In the genomic region with DNA sequence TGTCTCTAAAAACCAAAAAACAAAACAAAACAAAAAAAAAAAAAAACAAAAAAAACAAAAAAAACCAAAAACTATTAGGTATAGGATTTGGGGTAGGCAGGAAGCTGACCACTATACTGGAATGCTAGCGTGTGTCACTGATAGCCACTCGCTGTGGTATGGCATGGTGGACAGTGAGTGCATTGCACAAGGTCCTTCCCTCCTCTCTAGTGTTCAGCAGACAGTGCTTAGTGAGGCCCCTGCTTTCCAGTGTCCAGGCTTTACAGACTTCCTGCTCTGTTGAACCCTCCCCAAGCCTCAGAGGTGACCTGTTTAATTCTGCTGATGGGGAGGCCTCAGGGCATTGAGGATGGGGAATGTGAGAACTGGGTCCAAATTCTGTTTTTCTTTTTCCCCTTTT, we compare ENCODE assay signal across 27 mouse cellular contexts.
DNase-seq lines count a peak whose midpoint lies in the region; ATAC-seq and TF ChIP-seq lines count a peak whose summit lies in the region.
"Had no signal": no experiment of that assay in that cellular context is flagged by ENCODE, and none has a peak within 500 bp of the region (broad histone marks: within the 10 kb centered on the region; RNA-seq: fewer than 3 reads in every experiment).

No protein-coding gene starts in this region.

- TF ChIP-seq CTCF in liver, embryonic 14.5 days (IDR thresholded peaks at IDR 0.05; ENCODE audit: low read depth) = 0 out of 2 replicates have a peak, but pooled peaks have one; percentile 3

- H3K9me3 ChIP-seq in liver, embryonic 14.5 days (ENCODE audit: control insufficient read depth, low read length) = no peaks in the 10 kb centered on the region
- H3K9me3 ChIP-seq in liver, embryonic 12.5 days (replicated peaks) = no peaks in the 10 kb centered on the region
- H3K9me3 ChIP-seq: embryonic facial prominence, embryonic 12.5 days; embryonic facial prominence, embryonic 15.5 days; forebrain, embryonic 15.5 days; G1E; heart, embryonic 12.5 days; heart, embryonic 15.5 days; hindbrain, embryonic 10.5 days; hindbrain, embryonic 13.5 days had no signal

- no peaks in the 10 kb centered on the region for H3K27me3 ChIP-seq in liver, embryonic 14.5 days (ENCODE audit: control insufficient read depth, insufficient read depth, low read length)
- no peaks in the 10 kb centered on the region for H3K27me3 ChIP-seq in liver, embryonic 12.5 days (replicated peaks)
- H3K27me3 ChIP-seq: CH12.LX; embryonic facial prominence, embryonic 12.5 days; embryonic facial prominence, embryonic 15.5 days; forebrain, embryonic 15.5 days; heart, embryonic 12.5 days; heart, embryonic 15.5 days; hindbrain, embryonic 13.5 days; Patski had no signal

- TF ChIP-seq EP300 in liver, embryonic 14.5 days (IDR thresholded peaks at IDR 0.05; ENCODE audit: low read depth) = no peak

- no peak overlapping the region for H3K4me2 ChIP-seq in liver, embryonic 14.5 days (ENCODE audit: low read depth)
- no peak overlapping the region for H3K4me2 ChIP-seq in liver, embryonic 12.5 days
- H3K4me2 ChIP-seq: embryonic facial prominence, embryonic 12.5 days; embryonic facial prominence, embryonic 15.5 days; forebrain, embryonic 15.5 days; heart, embryonic 12.5 days; heart, embryonic 15.5 days; hindbrain, embryonic 13.5 days had no signal

- no peaks in the 10 kb centered on the region for H3K4me1 ChIP-seq in liver, embryonic 14.5 days (replicated peaks; ENCODE audit: control insufficient read depth in 2 of 2, insufficient read depth in 2 of 2, low read length in 1 of 2)
- H3K4me1 ChIP-seq in liver, embryonic 12.5 days = no peaks in the 10 kb centered on the region
- H3K4me1 ChIP-seq: embryonic facial prominence, embryonic 12.5 days; embryonic facial prominence, embryonic 15.5 days; forebrain, embryonic 15.5 days; heart, embryonic 12.5 days; heart, embryonic 15.5 days; hindbrain, embryonic 10.5 days; hindbrain, embryonic 13.5 days had no signal

- H3K9ac ChIP-seq in liver, embryonic 14.5 days (replicated peaks) = no peak overlapping the region
- no peak overlapping the region for H3K9ac ChIP-seq in liver, embryonic 12.5 days
- H3K9ac ChIP-seq: embryonic facial prominence, embryonic 12.5 days; embryonic facial prominence, embryonic 15.5 days; forebrain, embryonic 15.5 days; heart, embryonic 12.5 days; heart, embryonic 15.5 days; hindbrain, embryonic 13.5 days had no signal

- H3K27ac ChIP-seq in liver, embryonic 14.5 days = no peak overlapping the region
- H3K27ac ChIP-seq in liver, embryonic 12.5 days = no peak overlapping the region
- H3K27ac ChIP-seq: embryonic facial prominence, embryonic 12.5 days; embryonic facial prominence, embryonic 15.5 days; forebrain, embryonic 15.5 days; heart, embryonic 15.5 days; hindbrain, embryonic 10.5 days; hindbrain, embryonic 13.5 days had no signal

- WGBS in liver, embryonic 14.5 days (ENCODE audit: insufficient replicate concordance) = 50% methylated on average over 2 of the region's 2 CpGs
- WGBS in liver, embryonic 12.5 days (ENCODE audit: insufficient replicate concordance) = 71% methylated on average over 2 of the region's 2 CpGs

- H3K36me3 ChIP-seq in liver, embryonic 14.5 days (replicated peaks; ENCODE audit: control insufficient read depth, insufficient read depth, low read depth) = no peaks in the 10 kb centered on the region
- H3K36me3 ChIP-seq in liver, embryonic 12.5 days = no peaks in the 10 kb centered on the region
- H3K36me3 ChIP-seq: embryonic facial prominence, embryonic 12.5 days; embryonic facial prominence, embryonic 15.5 days; forebrain, embryonic 15.5 days; heart, embryonic 12.5 days; heart, embryonic 15.5 days; hindbrain, embryonic 10.5 days had no signal

- no peak for ATAC-seq in liver, embryonic 14.5 days (ENCODE audit: insufficient read depth)
- no peak for ATAC-seq in liver, embryonic 12.5 days
- peak; percentile 28 for ATAC-seq in megakaryocyte, adult 5-6 weeks (ENCODE audit: poor library complexity, severe bottlenecking)
- ATAC-seq: forebrain, embryonic 15.5 days; hindbrain, embryonic 16.5 days; Patski had no signal

- H3K4me3 ChIP-seq in liver, embryonic 14.5 days (ENCODE audit: insufficient read depth in 1 of 2, low read depth in 2 of 2, low read length in 2 of 2) = no peak overlapping the region
- no peak overlapping the region for H3K4me3 ChIP-seq in liver, embryonic 12.5 days
- H3K4me3 ChIP-seq: embryonic facial prominence, embryonic 12.5 days; embryonic facial prominence, embryonic 15.5 days; forebrain, embryonic 15.5 days; heart, embryonic 12.5 days; heart, embryonic 15.5 days; hindbrain, embryonic 10.5 days; hindbrain, embryonic 13.5 days had no signal

- DNase-seq in heart, adult 11 months = peak; percentile 64
- DNase-seq in heart, adult 8-10 months (ENCODE audit: low spot score) = no peak
- DNase-seq in liver, embryonic 14.5 days (ENCODE audit: low read depth in 3 of 3, low spot score in 3 of 3) = no peak
- peak; percentile 12 for DNase-seq in 416B (ENCODE audit: low read depth)
- DNase-seq in ovary, postnatal 10 days (ENCODE audit: low spot score) = no peak
- no peak for DNase-seq in adrenal gland, postnatal 10 days
- DNase-seq: adrenal gland, postnatal 14 days; B cell, adult 2 months; cerebellum, adult 11-12 months; cerebellum, adult 8-10 months; cerebellum, postnatal 10 days; gastrocnemius, postnatal 25 days; heart, postnatal 10 days; heart, postnatal 36 days had no signal

Comparison
In these comparisons a context has a peak if more than half of its experiments do, and no peak if none do; other contexts are left out.
1. DNase-seq: peak in heart, adult 11 months (single experiment) and 416B (single experiment); none in heart, adult 8-10 months (single experiment), liver, embryonic 14.5 days (0 of 3), ovary, postnatal 10 days (single experiment) and adrenal gland, postnatal 10 days (single experiment).